Mouse (Mus musculus) heart, postnatal 14 days (tissue): ENCODE measurements around the gene Arhgap25. TPM values are rescaled to one million over a fixed set of nuclear protein-coding genes. Genes with fewer than 3 reads are reported as not detected.
"Not testable (repeated sequence)": the region's sequence is repeated elsewhere in the genome, so short reads cannot be mapped to it uniquely, and the experiment has no call there.

Experiments used
- DNase-seq, 2 experiments: peaks; one replicate each; pipeline ENCODE4 v3.0.0; 2021 to 2022
- intact Hi-C: fragments of 180-260 bp; cut with DNase I; formaldehyde crosslinking; loops from one replicate; pipeline ENCODE4 v1.15.1; 2025
- total RNA-seq, 2 experiments: library from RNA; stranded (reverse); gene quantifications; 2 replicates each; pipeline ENCODE4 v1.2.3; 2021

Arhgap25 gene
- total RNA-seq, 2 experiments from 2014 or later, result 5.1 to 5.8 TPM

- DNase-seq, result peak; percentile 73 to 83
- intact Hi-C loops, result loop anchor here (1.0 kb wide), 1 partner anchor 47 kb away; no protein-coding TSS in a partner anchor
These were observed 19.9 kb downstream of the Arhgap25 start for GRCm38 (mm10) chr6:87513046-87513767.

- DNase-seq, result no peak
These were observed 22.1 kb downstream of the Arhgap25 start for GRCm38 (mm10) chr6:87510999-87511398.

GRCm38 (mm10) chr6:87509806-87510205 lies 23.3 kb downstream of the Arhgap25 start:
- intact Hi-C loops, result no loop called here
- DNase-seq, result no peak

More at GRCm38 (mm10) chr6:87510999-87511398, 22.1 kb downstream of the Arhgap25 start:
- intact Hi-C loops, result no loop called here

- intact Hi-C loops, result no loop called here
These were observed 28.2 kb downstream of the Arhgap25 start for GRCm38 (mm10) chr6:87504875-87505274.

GRCm38 (mm10) chr6:87503976-87504375 lies 29.1 kb downstream of the Arhgap25 start:
- no peak for DNase-seq
- intact Hi-C loops, result no loop called here

More at GRCm38 (mm10) chr6:87504875-87505274, 28.2 kb downstream of the Arhgap25 start:
- no peak for DNase-seq

- DNase-seq, result no peak
- intact Hi-C loops, result no loop called here
These were observed 29.5 kb downstream of the Arhgap25 start for GRCm38 (mm10) chr6:87503536-87503935.

- no peak for DNase-seq
- intact Hi-C loops, result no loop called here
These were observed 30.2 kb downstream of the Arhgap25 start for GRCm38 (mm10) chr6:87502831-87503286.

- DNase-seq, result no peak
- intact Hi-C loops, result no loop called here
These were observed 30.6 kb downstream of the Arhgap25 start for GRCm38 (mm10) chr6:87502411-87502810.

GRCm38 (mm10) chr6:87500696-87501095 lies 32.4 kb downstream of the Arhgap25 start:
- no peak for DNase-seq
- intact Hi-C loops, result no loop called here

- DNase-seq, result no peak
- intact Hi-C loops, result no loop called here
These were observed 33.3 kb downstream of the Arhgap25 start for GRCm38 (mm10) chr6:87499791-87500190.

- peak; percentile 60 to 61 for DNase-seq
- intact Hi-C loops, result no loop called here
These were observed 36.9 kb downstream of the Arhgap25 start for GRCm38 (mm10) chr6:87496143-87496542.

- intact Hi-C loops, result no loop called here
- DNase-seq, result no peak
These were observed 38.7 kb downstream of the Arhgap25 start for GRCm38 (mm10) chr6:87494339-87494738.

- intact Hi-C loops, result no loop called here
These were observed 45.2 kb downstream of the Arhgap25 start for GRCm38 (mm10) chr6:87487657-87488426.

GRCm38 (mm10) chr6:87484806-87485205 lies 48.3 kb downstream of the Arhgap25 start:
- no peak for DNase-seq
- intact Hi-C loops, result no loop called here

More at GRCm38 (mm10) chr6:87487657-87488426, 45.2 kb downstream of the Arhgap25 start:
- DNase-seq, result no peak

GRCm38 (mm10) chr6:87483900-87484289 lies 49.2 kb downstream of the Arhgap25 start:
- intact Hi-C loops, result no loop called here
- DNase-seq, result no peak

- intact Hi-C loops, result no loop called here
- no peak for DNase-seq
These were observed 49.7 kb downstream of the Arhgap25 start for GRCm38 (mm10) chr6:87483224-87483899.

GRCm38 (mm10) chr6:87479291-87479999 lies 53.6 kb downstream of the Arhgap25 start:
- no peak for DNase-seq
- intact Hi-C loops, result no loop called here

- no peak for DNase-seq
- intact Hi-C loops, result no loop called here
These were observed 54.2 kb downstream of the Arhgap25 start for GRCm38 (mm10) chr6:87478847-87479246.

GRCm38 (mm10) chr6:87475223-87475622 lies 57.8 kb downstream of the Arhgap25 start:
- DNase-seq, result no peak
- intact Hi-C loops, result no loop called here

GRCm38 (mm10) chr6:87470098-87470497 lies 63.0 kb downstream of the Arhgap25 start:
- DNase-seq, intact Hi-C loops: not testable (repeated sequence)
